Mouse (Mus musculus): ENCODE results near the gene Gle1.

Gle1 gene

DNA sequence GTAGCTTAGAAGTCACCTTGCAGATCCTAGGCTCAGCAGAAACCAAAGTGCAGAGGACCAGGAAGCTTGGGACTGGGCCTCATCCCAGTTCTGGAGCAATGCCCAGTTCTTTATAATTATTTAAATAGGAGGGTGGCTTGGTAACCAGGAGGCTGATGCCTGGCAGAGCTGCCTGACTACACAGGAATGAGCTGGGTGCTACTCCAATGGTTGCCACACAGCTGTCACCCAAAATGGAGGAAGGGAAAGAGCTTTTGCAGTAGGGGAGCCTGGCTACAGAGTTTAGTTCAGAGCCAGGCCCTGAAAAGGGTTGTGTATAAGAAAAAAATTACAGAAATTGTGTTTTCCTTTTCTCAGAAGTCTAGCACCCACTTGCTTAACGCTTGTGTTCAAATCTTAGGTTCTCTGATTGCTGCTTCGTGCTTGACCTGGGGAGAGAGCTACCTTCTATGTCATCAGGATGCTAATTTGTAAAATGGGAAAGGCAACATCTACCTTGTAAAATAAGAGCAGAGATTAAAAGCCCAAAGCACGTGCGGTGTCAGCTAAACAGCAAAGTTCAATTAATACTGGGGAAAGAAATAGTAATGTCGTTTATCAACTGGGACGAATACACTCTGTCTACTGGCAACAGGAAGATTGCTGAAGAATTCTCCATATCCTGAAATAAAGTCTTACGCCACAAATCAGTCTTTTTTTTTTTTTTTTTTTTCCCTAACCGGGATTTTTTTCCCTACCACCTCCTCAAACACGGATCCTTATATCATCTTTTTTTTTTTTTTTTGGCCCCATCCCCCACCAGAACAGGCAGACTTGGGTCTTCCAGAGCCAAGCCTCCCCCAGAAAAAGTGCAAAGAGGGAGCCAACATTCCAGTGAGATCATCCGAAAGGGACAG is 29.4 kb downstream of the Gle1 start:
- peak; percentile 13 to 42 for DNase-seq (ENCODE audit: low read depth in 1 of 2, low spot score in 2 of 2)

DNA sequence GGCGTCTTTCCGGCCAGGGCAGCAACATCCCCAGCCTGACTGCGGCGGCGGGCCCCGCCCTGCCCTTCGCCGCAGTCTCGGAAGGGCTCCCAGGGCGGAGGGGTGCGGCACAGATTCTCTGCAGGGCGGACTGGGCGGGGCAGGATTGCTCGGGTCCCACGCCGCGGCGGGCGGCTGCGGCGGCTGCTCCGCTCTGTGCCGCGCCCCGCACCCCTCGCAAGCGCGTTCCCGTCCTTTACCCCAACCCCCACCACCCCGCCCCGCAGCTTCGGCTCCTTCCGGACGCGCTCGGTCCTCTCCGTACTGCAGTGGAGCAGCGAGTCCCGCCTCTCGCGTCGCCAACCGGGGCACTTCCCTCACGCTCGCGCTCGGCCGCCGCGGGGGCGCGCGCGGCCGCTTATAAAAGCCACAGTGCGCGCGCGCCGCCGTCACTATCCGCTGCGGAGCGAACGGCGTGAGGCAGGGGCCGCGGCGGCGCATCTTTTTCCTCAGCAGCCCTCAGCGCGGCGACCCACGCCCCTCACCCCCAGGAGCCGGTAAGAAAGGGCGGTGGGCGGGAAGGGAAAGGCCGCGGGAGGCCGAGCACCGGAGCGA is 30.1 kb downstream of the Gle1 start, which contains the start of gene Sptan1:
Gene Sptan1, plus strand, starts transcription at position 311 of the 594 bp plus-strand sequence.
- DNase-seq (ENCODE audit: low read depth in 1 of 2, low spot score in 2 of 2): peak; percentile 84 to 85

DNA sequence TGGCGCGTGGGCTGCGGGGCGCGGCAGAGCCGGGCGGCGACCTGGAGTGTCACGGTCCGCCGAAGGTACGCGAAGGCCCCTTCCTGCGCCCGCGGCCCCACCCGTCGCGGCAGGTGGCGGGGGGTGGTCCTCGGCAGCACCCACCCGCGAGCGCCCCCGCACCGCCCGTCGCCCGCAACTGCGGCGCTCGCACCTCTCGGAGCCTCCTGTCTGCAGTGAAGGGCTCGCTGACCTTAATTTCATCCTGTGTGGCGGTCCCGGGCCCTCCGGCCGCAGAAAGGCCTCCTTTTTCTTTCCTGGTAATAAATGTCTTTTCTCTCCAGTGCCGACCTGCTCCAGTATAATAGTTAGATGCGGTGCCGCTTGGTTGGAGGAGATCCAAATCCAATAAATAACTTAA is 30.7 kb downstream of the Gle1 start:
- no peak for DNase-seq (ENCODE audit: low read depth in 1 of 2, low spot score in 2 of 2)

DNA sequence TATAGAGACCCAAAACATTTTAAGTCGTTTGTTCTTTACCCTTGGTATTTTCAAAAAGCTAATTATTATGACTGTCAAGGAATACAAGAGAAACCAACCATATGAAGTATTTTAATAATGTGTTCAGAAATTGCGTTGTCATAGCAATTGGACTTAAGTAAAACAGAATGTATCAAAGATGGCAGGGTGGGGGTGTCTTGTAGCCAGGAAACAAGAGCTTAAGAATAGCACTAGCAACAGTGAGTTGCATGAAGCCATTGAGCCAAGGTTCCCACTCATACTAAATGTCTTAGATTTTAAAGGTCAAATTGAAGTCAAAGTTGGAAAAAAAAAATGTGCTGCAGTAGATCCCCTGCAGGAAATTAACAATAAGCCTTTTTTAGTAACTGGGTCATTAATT is 31.6 kb downstream of the Gle1 start:
- DNase-seq (ENCODE audit: low read depth in 1 of 2, low spot score in 2 of 2): no peak

DNA sequence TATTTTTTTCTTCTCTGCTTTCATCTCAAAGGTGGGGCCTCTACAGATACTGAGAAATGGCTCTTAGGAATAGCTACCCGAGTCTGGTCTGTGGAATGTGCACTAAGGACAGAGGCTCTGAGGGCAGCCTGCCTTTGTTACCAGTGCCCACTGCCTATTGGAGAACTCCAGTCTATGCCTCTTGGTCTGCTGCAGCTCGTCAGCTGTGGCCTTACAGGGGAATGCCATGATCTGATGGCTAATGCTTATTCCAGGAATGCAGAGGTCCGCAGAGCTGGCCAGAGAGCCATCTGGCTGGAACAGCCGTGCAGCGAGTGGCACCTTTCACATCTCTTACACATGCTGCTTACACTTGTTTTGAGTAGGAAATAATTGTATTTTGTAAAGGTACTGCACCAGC is 32.5 kb downstream of the Gle1 start:
- DNase-seq (ENCODE audit: low read depth in 1 of 2, low spot score in 2 of 2): no peak

DNA sequence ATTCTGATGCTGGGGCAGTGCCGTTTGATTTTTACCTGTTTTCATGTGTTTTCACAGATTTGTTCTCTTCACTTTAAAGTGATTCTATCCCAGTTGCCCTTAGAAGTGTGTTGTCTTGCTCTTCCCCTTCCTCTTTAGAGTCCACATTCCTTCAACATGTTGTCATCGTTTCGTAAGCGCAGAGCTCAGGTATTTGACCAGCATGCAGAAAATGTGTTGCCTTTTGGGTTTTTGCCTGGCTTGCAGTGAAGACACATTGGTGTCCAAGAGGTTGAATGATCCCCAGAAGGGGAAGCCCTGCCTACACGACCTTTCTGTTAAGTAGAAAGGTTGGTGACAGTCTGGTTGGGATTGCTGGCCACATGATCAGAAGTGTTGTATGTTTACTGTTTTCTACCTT is 33.4 kb downstream of the Gle1 start:
- DNase-seq (ENCODE audit: low read depth in 1 of 2, low spot score in 2 of 2): no peak

DNA sequence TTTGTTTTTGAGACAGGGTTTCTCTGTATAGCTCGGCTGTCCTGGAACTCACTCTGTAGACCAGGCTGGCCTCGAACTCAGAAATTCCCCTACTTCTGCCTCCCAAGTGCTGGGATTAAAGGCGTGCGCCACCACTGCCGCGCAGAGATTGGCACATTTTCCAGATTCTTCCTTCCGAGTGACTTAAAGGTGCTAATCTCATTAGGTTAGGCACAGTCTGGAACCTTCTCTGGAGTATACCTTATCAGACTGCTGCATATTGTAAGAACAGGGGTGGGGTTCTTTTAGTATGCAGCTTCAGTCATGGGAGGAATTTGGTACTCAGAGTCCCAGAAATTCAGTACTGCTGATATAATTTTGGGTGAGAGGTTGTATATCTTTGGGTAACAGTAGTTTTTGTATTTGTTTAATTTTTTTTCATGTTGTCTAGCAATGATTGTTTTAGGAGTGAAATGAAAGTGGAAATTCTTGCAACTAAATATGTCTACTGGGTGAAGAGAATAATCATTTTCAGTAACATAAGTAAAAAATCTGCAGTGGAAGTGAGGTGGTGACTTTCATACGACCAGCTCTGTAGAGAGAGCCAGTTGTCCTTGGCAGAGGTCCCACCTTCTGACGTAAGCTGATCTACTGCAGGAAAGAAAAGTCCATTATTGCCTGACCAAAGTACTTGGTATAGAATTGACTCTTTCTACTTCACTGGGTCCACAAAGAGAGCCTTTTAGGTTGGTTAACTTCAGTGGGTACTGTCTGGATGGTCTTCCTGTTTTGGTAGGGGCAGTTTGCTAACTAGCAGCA is 36.8 kb downstream of the Gle1 start:
- no peak for DNase-seq (ENCODE audit: low read depth in 1 of 2, low spot score in 2 of 2)

DNA sequence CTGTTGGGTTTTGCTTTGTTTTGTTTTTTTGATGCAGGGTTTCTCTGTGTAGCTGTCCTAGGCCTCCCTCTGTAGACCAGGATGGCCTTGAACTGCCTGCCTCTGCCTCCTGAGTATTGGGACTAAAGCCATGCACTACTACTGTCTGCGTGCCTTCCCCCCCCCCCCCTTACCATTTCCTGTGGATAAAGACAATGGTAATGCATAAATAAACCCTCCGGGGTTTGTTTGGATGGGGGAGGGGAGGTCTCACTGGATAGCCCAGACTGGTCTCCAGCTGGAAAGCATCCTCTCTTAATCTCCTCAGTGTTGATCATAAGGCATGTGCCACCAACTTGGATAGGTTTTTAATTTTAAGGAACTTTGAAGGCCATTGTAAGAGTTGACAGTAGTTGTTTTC is 38.3 kb downstream of the Gle1 start:
- no peak for DNase-seq (ENCODE audit: low read depth in 1 of 2, low spot score in 2 of 2)

DNA sequence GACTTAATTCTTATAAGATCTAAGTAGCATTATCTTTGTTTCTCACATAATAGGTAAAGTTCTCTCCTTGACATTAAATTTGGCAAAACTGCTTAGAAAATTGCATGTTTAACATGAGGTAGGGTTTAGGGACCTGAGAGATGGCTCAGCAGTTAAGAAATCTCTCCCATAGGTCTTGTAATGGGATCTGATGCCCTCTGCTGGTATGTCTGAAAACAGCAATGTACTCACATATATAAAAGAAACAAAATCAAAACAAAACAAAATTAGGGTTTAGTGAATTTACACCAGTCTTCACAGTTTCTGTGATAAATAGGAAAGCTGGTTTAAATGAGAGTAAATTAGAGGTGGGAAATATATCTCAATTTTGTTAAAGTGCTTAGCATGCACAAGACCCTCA is 42.1 kb downstream of the Gle1 start:
- no peak for DNase-seq (ENCODE audit: low read depth in 1 of 2, low spot score in 2 of 2)

DNA sequence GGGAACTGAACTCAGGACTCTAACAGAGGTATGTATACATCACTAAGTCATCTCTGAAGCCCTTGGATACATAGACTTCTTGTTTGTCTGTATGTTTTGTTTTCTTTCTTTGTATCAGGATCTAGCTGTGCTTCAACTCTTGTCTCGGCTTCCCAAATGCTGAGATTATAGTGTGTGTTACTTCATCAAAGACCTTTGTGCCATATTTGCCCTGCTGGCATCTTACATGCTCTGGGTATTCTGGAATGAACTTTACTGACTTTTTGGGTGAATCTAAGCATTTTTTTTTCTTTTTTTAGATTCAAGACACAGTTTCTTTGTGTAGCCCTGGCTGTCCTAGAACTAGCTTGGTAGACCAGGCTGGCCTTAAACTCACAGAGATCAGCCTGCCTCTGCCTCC is 45.4 kb downstream of the Gle1 start:
- DNase-seq (ENCODE audit: low read depth in 1 of 2, low spot score in 2 of 2): no peak

DNA sequence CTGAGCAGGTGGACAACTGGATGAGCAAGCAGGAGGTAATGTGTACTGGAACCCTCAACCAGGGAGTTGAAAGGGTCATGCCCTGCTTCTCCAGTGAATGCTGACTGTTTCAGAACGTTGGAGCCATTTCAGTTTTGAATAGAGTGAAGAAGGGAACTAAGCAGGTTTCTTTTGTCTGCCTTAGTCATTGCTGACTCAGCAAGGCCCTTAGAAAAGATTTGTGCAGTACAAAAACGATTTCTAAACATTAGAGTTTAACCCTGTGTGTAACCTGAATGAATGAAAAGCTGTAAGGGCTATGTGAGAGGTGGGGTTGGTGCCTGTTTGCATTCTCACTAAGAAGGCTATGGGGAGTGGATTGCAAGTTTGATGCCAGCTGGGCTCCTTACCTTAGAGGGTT is 56.7 kb downstream of the Gle1 start:
- DNase-seq (ENCODE audit: low read depth in 1 of 2, low spot score in 2 of 2): no peak

DNA sequence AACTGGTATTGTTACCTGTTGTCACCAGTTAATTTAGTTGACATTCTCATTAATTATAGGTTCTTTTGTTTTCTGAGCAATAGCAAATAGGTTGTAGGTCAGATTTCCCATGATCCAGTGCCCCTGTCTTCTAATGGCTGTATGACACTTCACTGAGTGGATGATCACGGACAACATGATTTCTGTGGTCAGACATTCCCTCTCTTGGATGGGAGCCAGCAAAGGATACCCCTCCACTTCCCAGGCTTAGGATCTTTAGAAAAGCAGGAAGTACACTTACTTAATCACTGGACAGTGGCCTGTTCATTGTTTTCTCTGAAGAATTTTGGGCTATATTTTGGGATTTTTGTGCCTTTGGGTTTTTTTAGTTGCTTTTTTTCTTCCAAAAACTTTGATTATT is 73.9 kb downstream of the Gle1 start:
- no peak for DNase-seq (ENCODE audit: low read depth in 1 of 2, low spot score in 2 of 2)

Data from monocyte, adult 2 months (primary cell).